Mouse (Mus musculus) liver (tissue): Measurements from ENCODE around the gene Ccdc92b.

ENCODE experiments used
- DNase-seq: peaks from one replicate; pipeline ENCODE4 v3.0.0-alpha.2; 2020; ENCODE audit warnings: mixed read lengths

Ccdc92b gene

GRCm38 (mm10) chr11:74655941-74656340 lies 36.5 kb downstream of the Ccdc92b start:
- no peak for DNase-seq

GRCm38 (mm10) chr11:74660336-74660735 lies 40.9 kb downstream of the Ccdc92b start:
- no peak for DNase-seq

GRCm38 (mm10) chr11:74661641-74662040 lies 42.2 kb downstream of the Ccdc92b start:
- DNase-seq = no peak

GRCm38 (mm10) chr11:74662221-74662620 lies 42.8 kb downstream of the Ccdc92b start:
- no peak for DNase-seq

DNA sequence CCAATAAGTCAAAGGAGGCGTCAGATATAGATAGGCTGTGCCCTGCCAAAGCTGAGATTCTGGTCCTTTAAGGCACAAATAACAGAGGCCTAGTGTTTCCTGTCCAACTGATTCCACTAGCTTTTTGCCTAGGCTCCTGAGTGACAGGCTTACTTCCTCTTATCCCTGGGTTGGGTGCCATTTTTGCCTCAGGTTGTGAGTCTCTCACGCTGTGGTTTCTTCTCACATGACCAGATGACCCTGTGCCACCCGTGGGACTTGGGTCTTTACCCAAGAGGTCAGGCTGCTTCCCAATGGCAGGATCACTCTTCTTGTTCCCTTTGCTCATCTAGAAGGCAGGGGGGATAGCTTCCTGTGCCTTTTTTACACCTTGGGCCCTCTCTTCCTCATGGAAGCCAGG lies 44.9 kb downstream of the Ccdc92b start:
- no peak for DNase-seq

DNA sequence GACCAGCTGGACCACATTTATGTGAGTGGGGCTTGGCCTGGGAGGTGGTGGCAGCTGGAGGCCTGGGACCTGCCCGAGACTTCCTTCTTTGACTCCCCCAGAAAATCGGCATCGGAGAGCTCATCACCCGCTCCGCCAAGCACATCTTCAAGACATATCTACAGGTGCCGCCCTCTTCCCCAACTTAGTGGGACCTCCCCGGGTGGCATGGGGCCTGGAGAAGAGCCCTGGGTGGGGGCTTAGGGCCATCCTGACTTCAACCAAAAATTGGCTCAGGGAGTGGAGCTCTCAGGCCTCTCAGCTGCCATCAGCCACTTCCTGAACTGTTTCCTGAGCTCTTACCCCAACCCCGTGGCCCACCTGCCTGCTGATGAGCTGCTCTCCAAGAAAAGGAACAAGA lies 45.5 kb downstream of the Ccdc92b start:
- DNase-seq = no peak

DNA sequence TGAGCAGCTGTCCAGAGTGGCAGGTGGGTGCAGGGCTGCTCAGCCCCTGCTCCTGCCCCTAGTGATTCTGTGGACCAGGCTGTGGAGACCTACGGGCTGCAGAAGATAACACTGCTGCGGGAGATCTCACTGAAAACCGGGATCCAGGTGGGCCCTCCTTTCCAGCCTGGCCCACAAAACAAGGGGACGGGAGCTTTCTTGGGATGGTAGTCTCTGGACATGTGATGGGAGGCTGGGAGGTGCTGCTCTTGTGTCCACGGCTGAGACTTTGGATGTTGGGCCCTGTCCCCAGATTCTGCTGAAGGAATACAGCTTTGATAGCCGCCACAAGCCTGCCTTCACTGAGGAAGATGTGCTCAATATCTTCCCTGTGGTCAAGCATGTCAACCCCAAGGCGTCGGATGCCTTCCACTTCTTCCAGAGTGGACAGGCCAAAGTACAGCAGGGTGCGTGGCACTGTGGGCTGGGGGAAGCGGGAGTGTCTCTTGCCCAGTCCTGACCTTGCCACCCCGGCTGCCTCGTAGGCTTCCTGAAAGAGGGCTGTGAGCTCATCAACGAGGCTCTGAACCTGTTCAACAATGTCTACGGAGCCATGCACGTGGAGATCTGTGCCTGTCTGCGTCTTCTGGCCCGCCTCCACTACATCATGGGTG lies 46.4 kb downstream of the Ccdc92b start:
- no peak for DNase-seq

DNA sequence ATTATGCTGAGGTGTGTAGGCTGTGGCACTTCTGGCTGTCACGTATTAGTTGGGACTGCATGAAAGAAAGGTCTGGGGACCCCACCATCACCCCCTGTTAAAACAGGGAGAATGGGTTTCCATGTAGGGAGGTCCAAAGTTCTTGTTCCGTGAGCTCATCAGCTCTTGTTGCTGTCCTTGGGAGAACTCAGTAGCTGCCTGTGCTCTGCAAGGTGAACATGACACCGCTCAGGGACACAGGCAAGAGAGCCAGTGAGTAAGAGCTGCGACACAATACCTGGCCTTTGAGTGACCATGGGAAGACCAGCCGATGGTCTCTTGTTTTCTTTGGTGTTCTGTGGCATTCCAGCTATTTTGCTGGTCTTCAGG lies 46.9 kb downstream of the Ccdc92b start:
- no peak for DNase-seq

DNA sequence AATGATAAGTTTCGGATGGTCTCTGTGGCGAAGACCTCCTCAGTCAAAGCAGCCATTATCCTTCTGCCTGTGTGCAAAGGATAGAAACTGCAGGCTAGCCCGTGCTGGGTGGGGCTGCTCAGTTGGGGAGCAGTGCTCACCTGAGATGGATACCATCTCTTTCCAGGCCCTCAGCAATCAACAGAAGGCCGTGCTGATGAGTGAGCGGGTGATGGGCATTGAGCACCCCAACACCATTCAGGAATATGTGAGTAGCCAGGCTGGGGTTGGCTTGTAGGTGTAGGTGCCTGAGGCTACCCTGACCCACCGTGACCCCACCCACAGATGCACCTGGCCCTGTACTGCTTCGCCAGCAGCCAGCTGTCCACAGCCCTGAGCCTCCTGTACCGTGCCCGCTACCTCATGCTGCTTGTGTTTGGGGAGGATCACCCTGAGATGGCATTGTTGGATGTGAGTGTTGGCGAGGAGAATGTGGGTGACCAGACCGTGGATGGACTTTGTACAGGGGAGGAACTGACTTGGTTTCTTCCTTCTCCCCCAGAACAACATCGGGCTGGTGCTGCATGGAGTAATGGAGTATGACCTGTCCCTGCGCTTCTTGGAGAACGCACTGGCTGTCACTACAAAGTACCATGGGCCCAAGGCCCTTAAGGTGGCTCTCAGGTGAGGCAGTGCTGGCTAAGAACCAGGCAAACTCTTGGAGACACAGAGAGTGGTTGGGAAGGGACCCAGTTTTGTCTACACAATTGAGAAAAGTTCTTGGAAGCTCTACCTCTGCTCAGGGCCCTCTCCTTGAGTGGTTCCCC lies 47.6 kb downstream of the Ccdc92b start:
- DNase-seq = no peak

DNA sequence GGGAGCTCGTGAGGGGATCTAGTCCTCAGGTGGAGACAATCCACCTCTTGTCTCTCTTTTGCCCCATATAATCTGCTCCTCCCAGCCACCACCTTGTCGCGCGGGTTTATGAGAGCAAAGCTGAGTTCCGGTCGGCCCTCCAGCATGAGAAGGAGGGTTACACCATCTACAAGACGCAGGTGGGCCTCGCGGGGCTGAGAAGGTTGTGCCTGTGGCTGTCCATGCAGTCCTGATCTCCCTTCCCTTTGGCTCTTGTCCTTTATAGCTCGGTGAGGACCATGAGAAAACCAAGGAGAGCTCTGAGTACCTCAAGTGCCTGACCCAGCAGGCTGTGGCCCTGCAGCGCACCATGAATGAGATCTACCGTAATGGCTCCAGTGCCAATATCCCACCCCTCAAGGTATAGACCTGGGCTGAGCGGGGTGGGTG lies 48.2 kb downstream of the Ccdc92b start:
- DNase-seq = no peak

DNA sequence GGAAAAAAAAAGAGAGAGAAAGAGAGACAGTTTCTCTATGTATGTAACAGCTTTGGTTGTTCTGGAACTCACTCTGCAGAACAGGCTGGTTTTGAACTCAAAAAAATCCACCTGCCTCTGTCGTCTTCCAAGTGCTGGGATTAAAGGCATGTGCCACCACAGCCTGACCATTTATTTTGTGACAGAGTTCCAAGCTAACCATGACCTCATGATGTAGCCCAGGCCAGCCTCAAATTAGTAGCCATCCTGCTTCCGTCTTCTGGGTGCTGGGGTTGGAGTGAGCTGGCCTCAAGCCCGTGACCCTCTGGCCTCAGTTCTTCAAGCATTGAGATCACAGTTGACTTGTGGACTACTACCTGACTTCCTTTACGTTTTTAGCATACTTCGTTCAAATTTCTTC lies 49.1 kb downstream of the Ccdc92b start:
- no peak for DNase-seq

DNA sequence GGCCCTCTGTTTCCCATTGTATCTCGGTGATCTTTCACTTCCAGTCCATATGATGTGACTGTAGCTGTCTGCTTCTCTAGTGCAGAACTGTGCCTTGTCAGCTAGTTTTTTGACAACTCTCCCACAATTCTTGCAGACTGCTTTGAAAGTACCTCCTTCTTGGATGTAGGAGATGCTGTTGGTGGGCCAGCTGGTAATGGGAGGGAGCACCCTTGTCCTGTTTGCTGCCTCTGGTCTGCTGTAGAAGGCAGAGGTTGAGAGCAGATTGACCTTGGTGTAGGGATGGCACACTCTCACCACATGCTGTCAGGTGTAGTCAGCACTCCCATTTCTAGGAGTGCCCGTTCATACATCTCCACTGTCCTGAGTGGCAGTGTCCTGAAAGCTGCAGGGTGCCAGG lies 49.6 kb downstream of the Ccdc92b start:
- no peak for DNase-seq

DNA sequence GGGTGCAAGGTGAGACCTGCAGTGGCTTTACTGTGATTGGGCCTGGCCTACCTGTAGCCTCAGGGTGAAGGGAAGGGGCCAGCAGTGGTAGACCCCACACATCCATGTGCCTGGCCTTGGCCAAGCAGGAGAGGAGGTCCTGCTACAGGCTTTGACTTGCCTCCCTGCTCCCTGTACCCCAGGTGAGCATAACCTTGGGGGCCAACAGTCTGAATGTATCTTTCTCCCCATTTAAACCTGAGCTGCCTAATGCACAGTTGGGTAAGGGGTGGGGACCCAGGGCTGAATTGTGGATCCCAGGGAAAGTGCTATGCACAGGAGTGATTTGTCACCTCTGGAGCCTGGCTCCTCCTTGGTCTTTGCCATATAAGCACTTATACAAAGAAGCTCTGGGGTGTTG lies 50.7 kb downstream of the Ccdc92b start:
- DNase-seq = no peak

DNA sequence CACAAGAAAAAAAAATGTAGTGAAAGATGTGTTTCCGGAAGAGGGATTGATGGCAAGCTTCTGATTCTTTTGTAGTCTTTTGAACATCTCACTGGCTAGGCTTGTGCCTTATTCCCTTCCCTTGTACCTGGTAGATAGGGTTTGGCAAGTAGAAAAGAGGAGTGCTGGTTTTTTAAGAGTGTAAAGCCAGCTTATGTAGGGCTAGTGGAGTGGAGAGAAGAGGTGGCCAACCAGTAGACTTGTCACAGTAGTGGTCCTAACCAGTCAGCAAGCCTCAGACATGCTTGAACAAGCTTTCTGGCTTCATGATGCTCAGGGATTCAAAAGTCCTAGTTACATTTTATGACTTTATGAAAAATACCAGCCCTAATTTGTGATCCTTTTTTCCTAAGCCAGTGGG lies 51.6 kb downstream of the Ccdc92b start:
- DNase-seq = no peak

GRCm38 (mm10) chr11:74671839-74672238 lies 52.4 kb downstream of the Ccdc92b start:
- no peak for DNase-seq

DNA sequence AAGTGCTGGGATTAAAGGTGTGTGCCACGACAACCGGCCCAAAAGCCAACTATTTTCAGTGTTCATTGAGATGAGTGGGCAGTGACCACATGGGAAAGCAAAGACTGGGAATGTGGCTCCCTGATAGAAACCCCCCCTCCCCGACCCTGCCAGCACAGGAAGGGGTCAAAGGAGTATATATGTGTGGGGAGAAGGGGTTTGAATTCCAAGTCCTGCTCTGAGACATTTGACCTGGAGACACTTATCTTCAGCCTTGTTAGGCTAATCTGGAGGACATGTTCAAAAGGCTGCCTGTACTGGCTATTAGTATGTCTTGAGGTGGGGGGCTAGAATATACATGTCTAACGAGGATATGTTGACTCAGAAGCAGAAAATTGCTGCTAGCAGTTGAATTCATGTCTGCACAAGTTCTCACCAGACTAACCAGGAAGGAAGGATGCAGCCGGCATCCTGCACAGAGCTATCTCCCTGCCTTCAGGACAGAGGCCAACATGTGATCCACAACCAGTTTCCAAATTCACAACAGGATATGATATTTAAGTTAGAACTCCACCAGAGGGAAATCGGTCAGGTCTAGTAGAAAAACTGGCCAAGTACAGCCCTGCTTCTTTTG lies 53.6 kb downstream of the Ccdc92b start:
- DNase-seq = no peak

DNA sequence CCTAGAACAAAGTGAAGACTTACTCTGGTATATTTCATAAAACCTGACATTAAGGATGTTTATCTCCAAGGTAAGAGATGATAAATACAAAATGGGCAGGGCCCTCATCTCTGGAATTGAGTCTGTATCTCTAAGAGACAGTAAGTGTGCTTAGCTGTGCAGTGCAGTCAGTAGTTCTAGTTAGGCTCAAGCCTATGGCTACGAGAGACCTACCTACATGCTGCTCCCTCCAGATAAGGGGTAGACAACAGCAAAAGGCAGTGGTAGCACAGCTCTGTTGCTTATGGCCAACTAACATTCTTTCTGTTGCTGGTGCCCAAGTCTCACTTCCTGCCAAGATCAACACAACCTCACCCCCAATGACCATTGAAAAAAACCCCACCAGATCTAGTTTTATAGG lies 54.2 kb downstream of the Ccdc92b start:
- DNase-seq = peak; percentile 36

GRCm38 (mm10) chr11:74674713-74675112 lies 55.3 kb downstream of the Ccdc92b start:
- no peak for DNase-seq

DNA sequence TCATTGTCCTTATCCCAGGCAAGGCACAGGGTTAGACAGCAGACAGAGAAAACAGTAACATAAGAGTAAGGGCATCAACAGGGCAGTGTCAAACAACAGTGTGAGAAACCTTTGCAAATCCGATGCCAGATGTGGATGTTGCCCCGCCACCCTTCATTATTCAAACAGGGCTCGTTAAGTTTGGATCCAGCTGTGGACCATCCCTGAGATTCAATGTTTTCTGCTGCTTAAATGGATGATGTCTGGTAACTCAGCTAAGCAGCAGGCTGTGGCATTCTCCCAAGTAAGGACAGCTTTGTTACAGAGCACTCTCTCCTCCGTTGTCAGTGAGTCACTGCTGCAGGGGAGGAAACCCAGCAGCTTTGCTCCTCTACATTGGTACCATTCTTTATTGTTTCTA lies 55.8 kb downstream of the Ccdc92b start:
- no peak for DNase-seq
